Mouse (Mus musculus): ENCODE measurements around the gene Zbtb16.

Gene Zbtb16

GRCm38 (mm10) chr9:48748761-48749160, 87.3 kb downstream of the Zbtb16 start:
- in situ Hi-C loops (cut with MboI; ENCODE audit: unreplicated experiment in 2 of 2): no loop called here

- in situ Hi-C loops (cut with MboI; ENCODE audit: unreplicated experiment in 2 of 2): no loop called here
These were observed 87.8 kb downstream of the Zbtb16 start for GRCm38 (mm10) chr9:48748216-48748615.

- in situ Hi-C loops (cut with MboI; ENCODE audit: unreplicated experiment in 2 of 2): no loop called here
These were observed 89.5 kb downstream of the Zbtb16 start for GRCm38 (mm10) chr9:48746506-48746905.

GRCm38 (mm10) chr9:48745347-48746119, 90.5 kb downstream of the Zbtb16 start:
- in situ Hi-C loops (cut with MboI; ENCODE audit: unreplicated experiment in 2 of 2): no loop called here

GRCm38 (mm10) chr9:48744916-48745315, 91.1 kb downstream of the Zbtb16 start:
- in situ Hi-C loops (cut with MboI; ENCODE audit: unreplicated experiment in 2 of 2): no loop called here

GRCm38 (mm10) chr9:48744451-48744850, 91.6 kb downstream of the Zbtb16 start:
- in situ Hi-C loops (cut with MboI; ENCODE audit: unreplicated experiment in 2 of 2): no loop called here

- in situ Hi-C loops (cut with MboI; ENCODE audit: unreplicated experiment in 2 of 2): no loop called here
These were observed 92.4 kb downstream of the Zbtb16 start for GRCm38 (mm10) chr9:48743338-48744285.

- in situ Hi-C loops (cut with MboI; ENCODE audit: unreplicated experiment in 2 of 2): no loop called here
These were observed 93.9 kb downstream of the Zbtb16 start for GRCm38 (mm10) chr9:48742150-48742549.

- in situ Hi-C loops (cut with MboI; ENCODE audit: unreplicated experiment in 2 of 2): no loop called here
These were observed 94.5 kb downstream of the Zbtb16 start for GRCm38 (mm10) chr9:48741433-48742077.

GRCm38 (mm10) chr9:48740732-48741255, 95.2 kb downstream of the Zbtb16 start:
- in situ Hi-C loops (cut with MboI; ENCODE audit: unreplicated experiment in 2 of 2): no loop called here

- in situ Hi-C loops (cut with MboI; ENCODE audit: unreplicated experiment in 2 of 2): no loop called here
These were observed 95.9 kb downstream of the Zbtb16 start for GRCm38 (mm10) chr9:48740098-48740505.

GRCm38 (mm10) chr9:48738795-48739476, 97.1 kb downstream of the Zbtb16 start:
- in situ Hi-C loops (cut with MboI; ENCODE audit: unreplicated experiment in 2 of 2): no loop called here

GRCm38 (mm10) chr9:48737911-48738310, 98.1 kb downstream of the Zbtb16 start:
- in situ Hi-C loops (cut with MboI; ENCODE audit: unreplicated experiment in 2 of 2): no loop called here

GRCm38 (mm10) chr9:48737210-48737850, 98.7 kb downstream of the Zbtb16 start:
- in situ Hi-C loops (cut with MboI; ENCODE audit: unreplicated experiment in 2 of 2): no loop called here

- in situ Hi-C loops (cut with MboI; ENCODE audit: unreplicated experiment in 2 of 2): no loop called here
These were observed 99.4 kb downstream of the Zbtb16 start for GRCm38 (mm10) chr9:48736361-48737209.

- in situ Hi-C loops (cut with MboI; ENCODE audit: unreplicated experiment in 2 of 2): no loop called here
These were observed 100.3 kb downstream of the Zbtb16 start for GRCm38 (mm10) chr9:48735466-48736312.

- in situ Hi-C loops (cut with MboI; ENCODE audit: unreplicated experiment in 2 of 2): no loop called here
These were observed 101.1 kb downstream of the Zbtb16 start for GRCm38 (mm10) chr9:48734725-48735465.

All from v-Abl transformed pro-B cells (cell line).